Mouse (Mus musculus): ENCODE results near the gene Evpl.

Gene Evpl

GRCm38 (mm10) chr11:116171959-116172358 lies 65.9 kb downstream of the Evpl start:
- DNase-seq (ENCODE audit: low spot score), result no peak

Measured in layer of hippocampus, adult 11-12 months (tissue).